Mouse (Mus musculus) brown adipose tissue, adult 24 weeks (tissue): ENCODE results near the gene Stk10. TPM values are rescaled to one million over a fixed set of nuclear protein-coding genes. Genes with fewer than 3 reads are reported as not detected.

Experiments used
- H3K27ac ChIP-seq: fragments of 200-500 bp; replicated peaks from 2 replicates; pipeline ENCODE4 v1.5.1; 2012; ENCODE audit warnings: low read depth, mild to moderate bottlenecking, low read length
- H3K4me1 ChIP-seq: fragments of 200-500 bp; 2 replicates; pipeline ENCODE4 v1.6.1; 2012; ENCODE audit warnings: low read length, mixed read lengths; ENCODE audit not compliant: control insufficient read depth, insufficient read depth, insufficient read length
- H3K4me3 ChIP-seq: fragments of 200-500 bp; 2 replicates; pipeline ENCODE4 v1.5.1; 2012; ENCODE audit warnings: low read depth, mild to moderate bottlenecking, low read length, moderate library complexity; ENCODE audit not compliant: insufficient read depth
- polyA plus RNA-seq: library from polyadenylated mRNA; stranded (reverse); fragments of >200 nt; gene quantifications from 2 replicates; pipeline ENCODE4 v1.2.4, GENCODE M21; 2012; ENCODE audit not compliant: missing spikeins, insufficient read depth, insufficient read length

The Stk10 gene
- polyA plus RNA-seq, 1 experiment = 4.3 TPM

DNA sequence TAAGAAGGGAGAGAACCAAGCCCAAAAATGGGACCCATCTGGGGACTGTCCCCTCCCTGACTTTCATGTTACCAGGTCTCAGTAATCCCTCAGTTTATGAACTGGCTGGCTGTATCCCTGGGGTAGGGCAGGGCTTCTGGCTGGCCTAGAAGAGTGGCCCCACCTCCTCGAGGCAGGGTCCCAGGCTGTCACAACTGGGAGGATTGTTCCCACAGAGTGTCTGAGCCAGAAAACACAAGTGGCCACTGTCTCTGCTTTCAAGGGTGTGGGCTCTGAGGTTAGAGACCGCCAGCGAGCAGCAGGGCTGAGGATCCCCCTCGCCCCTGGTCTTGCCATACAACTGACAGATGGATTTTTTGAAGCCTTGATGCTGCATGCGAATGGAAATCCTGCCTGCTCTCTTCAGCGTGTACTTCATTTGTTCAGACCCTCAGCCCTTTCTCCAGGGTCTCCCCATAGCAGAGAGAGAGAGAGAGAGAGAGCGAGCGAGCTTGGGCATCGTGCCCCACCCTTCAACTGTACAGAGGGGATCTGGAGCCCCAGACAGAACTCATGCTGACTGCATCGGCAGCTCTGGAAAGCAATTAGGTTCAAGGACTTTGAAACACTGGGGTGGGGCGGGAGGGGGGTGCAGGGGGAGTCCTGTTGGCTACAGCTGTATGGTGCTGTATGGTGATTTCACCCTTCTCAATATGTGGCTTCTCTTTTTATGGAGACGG, 18.6 kb downstream of the Stk10 start:
- H3K27ac ChIP-seq = no peak overlapping the region; the same call in 1 of the 2 replicates
- peaks cover 78% of the 10 kb centered on the region for H3K4me1 ChIP-seq

DNA sequence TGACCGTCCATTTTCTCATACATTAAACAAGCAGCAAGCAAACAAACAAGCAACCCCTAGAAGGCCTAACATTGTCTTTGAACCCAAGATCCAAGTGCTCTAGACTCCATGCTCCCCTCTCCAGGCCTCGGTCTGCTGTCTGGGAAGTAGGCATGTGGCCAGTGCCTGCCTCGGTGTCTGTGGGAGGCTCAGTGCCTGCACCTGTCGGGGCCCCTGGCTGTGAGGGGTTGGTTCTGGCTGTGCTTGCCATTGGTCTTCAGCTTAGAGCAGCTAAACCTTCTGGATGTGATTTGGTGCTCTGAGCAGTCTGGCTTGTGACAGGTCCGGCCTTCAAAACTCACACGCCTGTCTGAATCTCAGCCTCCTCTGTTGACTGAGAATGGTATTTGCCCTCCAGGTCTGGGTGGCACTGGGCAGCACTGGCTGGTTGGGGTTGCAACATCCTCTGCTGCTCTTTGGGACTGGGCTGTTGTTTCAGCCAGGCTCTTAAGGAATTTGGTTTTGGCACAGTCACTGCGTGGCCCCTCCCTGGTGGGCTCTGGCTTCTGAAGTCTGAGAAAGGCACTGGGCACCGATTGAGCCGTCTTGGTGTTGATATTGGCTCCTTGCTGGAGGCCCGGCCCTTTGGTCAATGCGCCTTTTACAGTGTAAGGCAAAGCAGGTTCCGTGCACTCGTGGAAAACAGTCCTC, 19.4 kb downstream of the Stk10 start:
- Histone ChIP-seq H3K4me1 (peaks cover 70% of the 10 kb centered on the region), H3K4me3 (no peak overlapping the region), H3K27ac (peak overlapping the region; percentile 91)

More for the DNA sequence above, 18.6 kb downstream of the Stk10 start:
- H3K4me3 ChIP-seq = no peak overlapping the region

DNA sequence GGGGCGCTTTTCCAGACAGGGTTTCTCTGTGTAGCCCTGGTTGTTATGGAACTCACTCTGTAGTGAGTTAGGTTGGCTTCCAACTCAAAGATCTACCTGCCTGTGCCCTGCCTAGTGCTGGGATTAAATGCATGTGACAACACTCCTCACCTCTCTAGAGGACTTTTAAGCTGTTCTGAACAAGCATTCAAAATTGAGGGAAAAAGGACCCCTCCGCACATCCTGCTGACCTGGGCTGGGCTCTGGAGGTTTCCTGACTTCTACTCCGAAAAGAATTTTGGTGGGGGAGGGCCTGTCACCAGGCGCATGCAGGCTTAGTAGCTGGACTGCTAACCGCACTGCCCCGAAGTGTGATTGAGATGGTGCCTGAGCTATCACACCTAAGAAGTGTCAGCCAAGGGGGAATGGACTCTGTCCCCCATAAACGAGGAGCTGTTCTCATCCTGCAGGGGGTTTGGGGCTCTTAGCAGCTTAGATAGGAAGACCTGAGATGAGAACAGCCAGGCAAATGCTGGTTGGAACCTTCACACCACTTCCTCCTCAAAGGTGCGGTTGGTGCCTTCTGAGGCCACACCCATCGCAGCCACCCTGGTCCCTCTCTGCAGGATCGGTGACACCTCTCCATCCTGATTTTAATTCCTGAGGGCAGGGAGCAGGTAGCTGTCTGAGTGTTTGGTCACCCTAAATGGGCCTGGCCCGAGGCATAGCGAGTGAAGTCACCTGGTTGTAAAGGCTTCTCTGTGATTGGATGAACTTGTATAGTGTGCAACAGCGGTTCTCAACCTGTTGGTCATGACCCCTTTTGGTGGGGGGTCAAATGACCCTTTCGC, 20.4 kb downstream of the Stk10 start:
- Histone ChIP-seq H3K4me1 (peaks cover 63% of the 10 kb centered on the region), H3K4me3 (no peak overlapping the region), H3K27ac (peak overlapping the region; percentile 91)

DNA sequence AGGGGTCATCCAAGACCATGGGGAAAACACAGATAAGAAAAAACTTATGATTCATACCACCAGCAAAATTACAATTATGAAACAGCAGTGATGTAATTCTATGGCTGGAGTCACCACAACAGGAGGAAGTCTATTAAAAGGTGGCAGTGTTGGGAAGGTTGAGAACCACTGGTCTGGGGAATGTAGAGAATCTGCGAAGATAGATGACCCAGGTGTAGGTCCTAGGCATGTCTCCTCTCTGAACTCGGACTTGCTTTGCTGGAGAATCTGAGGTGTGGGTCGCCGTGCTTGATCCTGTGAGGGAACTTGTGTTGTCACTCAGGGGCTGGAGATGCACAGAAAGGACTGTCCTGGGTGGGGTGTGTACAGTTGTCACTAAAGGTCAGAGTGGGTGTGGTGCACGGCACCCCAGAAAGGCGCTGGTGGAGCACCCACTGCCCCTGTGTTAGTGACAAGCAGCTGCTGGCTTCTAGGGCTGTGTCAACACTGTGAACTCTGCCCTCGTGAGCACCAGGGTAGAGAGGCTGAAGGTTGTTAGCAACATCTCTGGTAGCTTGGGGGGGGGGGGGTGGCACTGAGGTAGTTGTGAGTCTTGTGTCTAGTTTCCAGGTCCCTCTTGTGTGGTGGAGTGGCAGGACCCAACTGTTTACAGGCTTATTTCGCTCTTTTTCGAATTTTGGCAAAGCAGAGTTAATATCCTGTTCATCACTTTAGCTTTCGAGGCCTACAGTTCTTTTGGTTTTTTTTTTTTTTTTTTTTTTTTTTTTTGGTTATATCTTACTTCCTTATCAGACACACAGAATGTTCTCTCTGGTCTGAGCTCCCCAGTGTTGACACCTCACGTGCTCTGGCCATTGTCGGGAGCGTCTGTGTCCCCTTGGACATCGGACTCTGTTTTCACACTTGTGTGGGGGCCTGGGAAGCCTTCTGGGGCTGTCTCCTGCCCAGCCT, 21.3 kb downstream of the Stk10 start:
- Histone ChIP-seq H3K27ac (peak overlapping the region; percentile 91), H3K4me3 (0 out of 2 replicates have a peak overlapping the region, but pooled peaks have one; percentile 5), H3K4me1 (peaks cover 62% of the 10 kb centered on the region)

DNA sequence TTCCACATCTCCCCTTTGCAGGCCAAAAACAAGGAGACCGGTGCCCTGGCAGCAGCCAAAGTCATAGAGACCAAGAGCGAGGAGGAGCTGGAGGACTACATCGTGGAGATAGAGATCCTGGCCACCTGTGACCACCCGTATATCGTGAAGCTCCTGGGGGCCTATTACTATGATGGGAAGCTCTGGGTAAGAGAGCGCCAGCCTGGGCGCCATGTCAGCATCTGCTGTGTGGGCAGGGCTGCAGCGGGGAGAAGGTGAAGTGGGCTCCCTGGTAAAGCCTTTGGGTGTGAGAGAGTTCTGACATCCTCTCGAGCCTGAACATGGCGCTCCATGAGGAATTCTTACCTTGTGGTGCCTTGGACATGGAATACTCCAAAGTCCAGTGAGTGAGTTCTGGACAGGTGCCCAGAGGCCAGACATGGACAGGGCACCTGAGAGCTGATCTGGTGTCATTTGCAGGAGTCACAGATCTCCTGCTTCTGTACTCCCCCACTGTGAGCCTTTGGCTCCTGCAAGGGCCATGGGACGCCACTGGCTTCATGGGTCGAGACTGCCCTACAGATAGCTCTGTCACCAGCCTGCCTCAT, 22.1 kb downstream of the Stk10 start:
- no peak overlapping the region for H3K4me3 ChIP-seq
- H3K27ac ChIP-seq = peak overlapping the region; percentile 91
- H3K4me1 ChIP-seq = peaks cover 65% of the 10 kb centered on the region

DNA sequence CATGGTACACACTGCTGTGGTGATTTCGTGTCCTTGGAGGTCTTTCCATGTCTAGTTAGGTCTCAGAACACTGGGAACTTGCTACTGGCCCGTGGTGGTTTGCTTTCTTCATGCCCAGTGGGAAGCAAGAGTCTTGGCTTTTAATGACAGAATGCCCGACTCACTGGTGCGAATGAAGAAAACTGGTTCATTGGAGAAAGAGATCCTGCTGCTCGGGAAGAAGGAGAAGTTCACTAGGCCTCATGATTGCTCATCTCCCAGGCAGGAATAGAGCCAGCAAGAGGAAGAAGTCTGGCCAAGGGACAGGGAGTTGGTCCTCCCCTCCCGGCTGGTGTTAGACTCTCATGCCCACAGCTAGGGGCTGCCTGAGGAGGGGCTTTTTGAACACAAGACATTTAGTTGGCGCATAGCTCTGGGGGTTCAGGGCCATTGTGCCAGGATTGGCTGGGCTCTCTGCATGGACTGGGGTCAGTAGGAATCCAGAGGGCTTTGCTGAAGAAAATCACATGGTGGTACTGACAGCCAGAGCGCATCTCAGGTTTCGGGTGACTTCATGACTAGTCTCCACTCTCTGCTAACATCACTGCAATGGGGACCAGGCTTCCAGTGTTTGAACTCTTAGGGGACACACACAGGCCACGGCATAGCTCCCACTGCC, 23.4 kb downstream of the Stk10 start:
- H3K27ac ChIP-seq = no peak overlapping the region
- H3K4me1 ChIP-seq = peaks cover 61% of the 10 kb centered on the region
- H3K4me3 ChIP-seq = no peak overlapping the region

DNA sequence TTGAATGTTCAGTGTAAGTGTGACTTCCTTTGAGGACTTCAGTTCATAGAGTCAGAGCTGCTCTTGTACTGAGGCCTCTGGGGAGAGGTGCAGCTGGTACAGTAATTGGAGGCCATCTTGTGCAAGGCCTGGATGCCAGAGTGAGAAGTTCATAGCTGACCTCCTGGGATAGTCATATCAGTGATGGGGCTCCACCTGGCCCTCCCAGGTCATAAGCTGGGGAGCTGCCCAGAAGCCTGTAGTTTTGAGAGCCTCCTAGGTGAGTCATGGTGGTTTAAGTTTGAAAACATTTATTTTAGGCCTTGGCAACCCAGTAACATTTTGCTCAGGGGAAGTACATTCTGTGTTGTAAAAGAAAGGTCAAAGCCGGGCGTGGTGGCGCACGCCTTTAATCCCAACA, 24.9 kb downstream of the Stk10 start:
- H3K27ac ChIP-seq = no peak overlapping the region
- H3K4me1 ChIP-seq = peaks cover 59% of the 10 kb centered on the region
- H3K4me3 ChIP-seq = no peak overlapping the region

DNA sequence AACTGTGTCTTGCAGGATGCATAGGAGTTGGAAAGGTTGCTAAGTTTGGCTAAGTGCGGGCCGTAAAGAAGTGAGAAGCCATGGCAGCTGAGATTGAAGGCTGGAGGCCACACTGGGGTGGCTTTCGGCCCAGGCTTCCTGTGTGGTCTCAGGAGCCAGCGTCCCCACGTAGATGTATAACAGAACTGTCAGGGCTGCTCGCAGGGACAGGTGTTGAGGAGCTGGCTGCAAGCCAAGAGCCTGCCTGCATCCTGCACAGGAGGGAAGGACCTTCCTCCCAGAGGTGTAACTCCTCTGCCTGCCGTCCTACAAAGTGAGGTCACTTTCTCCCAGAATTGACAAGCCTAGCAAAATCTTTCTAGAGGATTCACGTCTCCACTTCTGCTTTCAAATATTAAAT, 25.6 kb downstream of the Stk10 start:
- peaks cover 59% of the 10 kb centered on the region for H3K4me1 ChIP-seq
- H3K27ac ChIP-seq = peak overlapping the region; percentile 6
- H3K4me3 ChIP-seq = no peak overlapping the region

DNA sequence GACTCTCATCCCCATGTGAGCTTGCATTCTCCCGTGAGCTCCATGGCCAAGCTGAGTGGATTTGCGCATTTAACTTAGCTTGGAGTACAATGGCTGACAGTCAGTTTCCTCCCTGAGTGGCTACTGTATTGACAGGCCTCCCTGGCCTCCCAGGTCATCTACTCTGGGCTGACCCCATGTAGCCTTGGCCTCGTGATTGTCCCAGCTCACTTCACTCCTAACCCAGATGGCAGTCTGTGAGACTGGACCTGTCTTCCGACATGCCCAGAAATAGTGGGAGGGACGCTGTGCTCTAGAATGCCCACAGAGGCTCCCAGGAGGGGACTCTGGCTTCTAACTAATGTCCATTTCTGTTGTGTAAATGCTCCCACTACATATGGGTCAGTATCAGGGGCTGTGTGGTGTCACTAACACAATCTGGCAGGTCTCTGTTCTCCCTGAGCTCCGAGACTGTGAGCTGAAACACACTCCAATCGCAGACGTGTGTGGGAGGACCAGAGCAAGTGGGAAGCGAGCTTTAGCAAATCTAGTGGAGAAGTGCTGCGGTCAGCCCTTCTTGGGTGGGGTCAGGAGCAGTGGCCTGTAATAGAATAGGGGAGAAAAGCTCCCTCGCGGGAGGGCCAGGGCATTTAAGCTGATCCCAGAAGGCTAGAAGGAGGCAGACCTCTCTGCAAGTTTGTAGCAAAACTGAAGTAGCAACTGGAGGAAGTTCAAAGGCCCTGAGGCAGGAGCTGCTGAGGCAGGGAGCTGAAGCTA, 27.1 kb downstream of the Stk10 start:
- peaks cover 60% of the 10 kb centered on the region for H3K4me1 ChIP-seq
- H3K4me3 ChIP-seq = no peak overlapping the region
- peak overlapping the region; percentile 37 for H3K27ac ChIP-seq

DNA sequence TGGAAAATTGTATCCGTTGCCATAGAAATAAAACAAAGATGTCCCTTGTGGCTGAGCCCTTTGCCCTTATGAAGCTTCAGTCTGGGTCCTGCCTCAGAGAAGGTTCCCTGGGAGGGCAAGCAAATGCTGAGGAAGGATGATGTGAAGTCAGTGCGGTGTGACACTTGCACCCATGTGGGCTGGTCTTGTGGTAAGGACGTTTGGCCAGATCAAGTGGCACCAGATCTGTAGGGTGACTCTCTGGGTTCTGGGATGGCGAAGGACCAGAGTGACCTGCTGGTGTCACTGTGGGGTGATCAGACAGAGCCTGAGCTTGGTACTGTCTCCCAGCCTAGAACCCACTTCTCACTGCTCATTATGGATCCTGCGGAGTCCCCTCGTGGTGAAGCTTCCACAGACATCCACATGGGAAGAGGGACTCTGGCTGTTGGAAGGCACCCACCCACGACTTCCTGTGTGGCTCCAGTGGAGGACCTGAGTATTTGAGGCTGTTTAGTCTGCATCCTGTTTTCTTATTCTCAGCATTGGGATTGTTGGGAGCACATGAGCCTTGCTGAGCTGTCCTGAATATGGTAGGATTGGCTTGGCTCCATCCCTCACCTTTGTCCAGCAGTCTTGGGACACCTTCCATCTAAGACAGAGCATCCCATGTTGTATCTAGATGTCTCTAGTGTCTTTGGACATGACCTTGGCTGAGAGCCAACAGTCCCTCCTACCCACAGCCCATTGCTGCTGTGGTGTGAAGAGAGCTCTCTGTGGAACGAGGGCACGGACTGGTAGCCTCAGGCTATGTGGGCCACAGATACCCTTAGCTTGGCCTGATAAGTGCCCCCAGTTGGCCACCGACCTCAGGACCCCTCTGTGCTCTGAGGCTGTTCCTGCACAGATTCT, 28.6 kb downstream of the Stk10 start:
- Histone ChIP-seq H3K4me3 (no peak overlapping the region), H3K27ac (peak overlapping the region; percentile 83), H3K4me1 (peaks cover 65% of the 10 kb centered on the region)

DNA sequence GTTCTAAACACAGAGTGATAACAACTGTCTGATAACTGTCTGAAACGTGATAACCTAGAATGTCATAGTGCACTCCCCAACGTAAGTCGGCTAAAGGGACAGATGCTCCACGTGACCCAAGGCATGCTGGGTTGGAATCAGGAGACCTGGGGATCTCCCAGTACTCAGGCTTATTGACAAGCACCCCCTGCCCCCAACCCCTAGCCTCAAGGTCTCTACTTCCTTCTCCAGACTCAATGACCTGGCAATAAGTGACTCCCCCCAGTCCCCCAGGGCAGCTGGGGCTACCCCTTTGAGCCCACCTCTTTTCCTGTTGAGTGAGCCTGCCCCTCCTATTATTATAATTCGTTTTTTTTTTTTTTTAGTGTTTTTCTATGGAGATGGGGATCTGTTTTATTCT, 29.6 kb downstream of the Stk10 start:
- 0 out of 2 replicates have a peak overlapping the region, but pooled peaks have one; percentile 24 for H3K27ac ChIP-seq
- H3K4me3 ChIP-seq = no peak overlapping the region
- H3K4me1 ChIP-seq = peaks cover 72% of the 10 kb centered on the region

DNA sequence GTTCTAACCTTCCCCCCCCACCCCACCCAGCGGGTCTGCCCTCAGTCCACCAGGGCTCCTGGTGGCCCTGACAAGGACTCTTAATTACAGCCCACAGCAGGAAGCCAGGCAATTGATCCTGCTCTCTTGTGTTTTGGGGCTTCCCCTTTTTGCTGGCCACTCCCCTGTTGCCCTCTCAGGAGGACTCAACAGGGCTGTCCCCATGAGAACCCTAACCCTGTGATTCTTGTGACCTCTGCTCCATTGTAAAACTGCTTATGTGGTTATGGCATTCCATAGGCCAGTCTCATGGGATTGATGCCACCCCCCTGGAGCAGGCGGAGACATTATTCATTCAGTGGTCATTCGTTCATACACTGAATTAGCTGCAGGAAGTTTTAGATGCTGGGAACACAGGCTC, 30.6 kb downstream of the Stk10 start:
- Histone ChIP-seq H3K27ac (peak overlapping the region; percentile 61; the same call in 1 of the 2 replicates), H3K4me3 (no peak overlapping the region), H3K4me1 (peaks cover 73% of the 10 kb centered on the region)
